Mouse (Mus musculus) forebrain, embryonic 10.5 days (tissue): ENCODE data around the gene Gadd45g. TPM values are rescaled to one million over a fixed set of nuclear protein-coding genes. Genes with fewer than 3 reads are reported as not detected.
A peak's percentile ranks its signal among the peaks of the same experiment; 100 is the strongest.

Source experiments
- DNase-seq: peaks from one replicate; pipeline ENCODE4 v3.0.0-alpha.2; 2017; ENCODE audit warnings: low spot score; ENCODE audit errors: extremely low spot score
- H3K27ac ChIP-seq: fragments of 300-500 bp; sonication (generic); 2 replicates; pipeline ENCODE4 v1.5.1; 2016; ENCODE audit warnings: mild to moderate bottlenecking
- H3K27me3 ChIP-seq: fragments of 300-500 bp; sonication (generic); 2 replicates; pipeline ENCODE4 v1.6.1; 2016; ENCODE audit warnings: mild to moderate bottlenecking; ENCODE audit not compliant: poor library complexity, severe bottlenecking
- H3K36me3 ChIP-seq: fragments of 300-500 bp; sonication (generic); replicated peaks from 2 replicates; pipeline ENCODE4 v1.6.1; 2016; ENCODE audit warnings: mild to moderate bottlenecking, moderate library complexity
- H3K4me1 ChIP-seq: fragments of 300-500 bp; sonication (generic); 2 replicates; pipeline ENCODE4 v1.6.1; 2016
- H3K4me3 ChIP-seq: fragments of 300-500 bp; sonication (generic); 2 replicates; pipeline ENCODE4 v1.5.1; 2016; ENCODE audit warnings: mild to moderate bottlenecking, moderate library complexity
- H3K9me3 ChIP-seq: fragments of 300-500 bp; sonication (generic); 2 replicates; pipeline ENCODE4 v1.6.1; 2016; ENCODE audit warnings: mild to moderate bottlenecking, moderate library complexity
- WGBS: fragments of 180-500 bp; shearing (Covaris S2); methylation state at CpG from one replicate; pipeline ENCODE4 v1.1.7; 2016; 5-methylcytosine and 5-hydroxymethylcytosine counted together
- polyA plus RNA-seq: library from polyadenylated mRNA; unstranded; fragments of >200 nt; fragmentation: Nextera tagmentation; extraction: Ambion mirVana; gene quantifications from 2 replicates; pipeline ENCODE4 v1.2.1, GENCODE M21; 2016

Gene Gadd45g
- polyA plus RNA-seq, 1 experiment from 2014 or later, result 102 TPM

DNA sequence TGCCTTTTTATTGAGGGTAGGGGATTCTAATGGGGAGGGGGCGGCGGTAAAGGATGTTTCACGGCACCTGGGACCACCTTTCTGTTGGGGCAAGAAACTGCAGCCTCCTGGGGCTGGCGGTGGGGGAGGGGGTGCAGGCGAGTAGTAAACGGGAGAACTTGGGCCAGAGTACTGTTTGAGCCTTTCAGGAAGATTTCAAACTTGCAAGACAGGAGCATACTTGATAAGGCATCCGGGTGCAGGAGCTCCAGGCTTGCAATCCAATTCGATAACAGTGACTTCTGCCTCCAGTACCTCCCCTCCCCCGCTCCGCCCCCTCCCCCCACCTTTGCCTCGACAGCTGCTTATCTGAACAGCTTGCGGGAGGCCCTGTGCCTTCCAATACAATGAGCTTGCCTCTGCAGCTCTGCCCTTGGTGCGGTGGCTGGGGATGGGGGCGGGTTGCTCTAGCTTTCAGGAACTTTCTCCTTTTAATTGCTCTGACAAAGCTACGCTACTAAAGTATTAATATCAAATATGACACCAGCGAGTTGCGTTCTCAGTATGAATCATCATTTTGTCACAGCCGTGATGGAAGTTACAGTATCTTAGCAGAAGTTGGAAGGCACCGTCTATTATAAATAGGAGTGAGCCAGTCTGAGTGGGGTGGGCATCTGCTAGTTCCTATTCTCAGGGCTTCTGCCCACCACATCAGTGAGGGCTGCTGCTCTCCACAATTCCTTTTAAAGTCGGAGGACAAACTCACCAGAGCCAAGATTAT, 2.2 kb downstream of the Gadd45g start:
- peak; percentile 73 for DNase-seq
- H3K27ac ChIP-seq, result peak overlapping the region; percentile 89
- H3K27me3 ChIP-seq, result peaks cover 88% of the 10 kb centered on the region
- H3K36me3 ChIP-seq, result peaks cover 5% of the 10 kb centered on the region; the same call in 1 of the 2 replicates
- no peaks in the 10 kb centered on the region for H3K9me3 ChIP-seq
- peaks cover 93% of the 10 kb centered on the region for H3K4me1 ChIP-seq
- WGBS, result 1% methylated on average over 20 of the region's 20 CpGs
- peak overlapping the region; percentile 62 for H3K4me3 ChIP-seq

DNA sequence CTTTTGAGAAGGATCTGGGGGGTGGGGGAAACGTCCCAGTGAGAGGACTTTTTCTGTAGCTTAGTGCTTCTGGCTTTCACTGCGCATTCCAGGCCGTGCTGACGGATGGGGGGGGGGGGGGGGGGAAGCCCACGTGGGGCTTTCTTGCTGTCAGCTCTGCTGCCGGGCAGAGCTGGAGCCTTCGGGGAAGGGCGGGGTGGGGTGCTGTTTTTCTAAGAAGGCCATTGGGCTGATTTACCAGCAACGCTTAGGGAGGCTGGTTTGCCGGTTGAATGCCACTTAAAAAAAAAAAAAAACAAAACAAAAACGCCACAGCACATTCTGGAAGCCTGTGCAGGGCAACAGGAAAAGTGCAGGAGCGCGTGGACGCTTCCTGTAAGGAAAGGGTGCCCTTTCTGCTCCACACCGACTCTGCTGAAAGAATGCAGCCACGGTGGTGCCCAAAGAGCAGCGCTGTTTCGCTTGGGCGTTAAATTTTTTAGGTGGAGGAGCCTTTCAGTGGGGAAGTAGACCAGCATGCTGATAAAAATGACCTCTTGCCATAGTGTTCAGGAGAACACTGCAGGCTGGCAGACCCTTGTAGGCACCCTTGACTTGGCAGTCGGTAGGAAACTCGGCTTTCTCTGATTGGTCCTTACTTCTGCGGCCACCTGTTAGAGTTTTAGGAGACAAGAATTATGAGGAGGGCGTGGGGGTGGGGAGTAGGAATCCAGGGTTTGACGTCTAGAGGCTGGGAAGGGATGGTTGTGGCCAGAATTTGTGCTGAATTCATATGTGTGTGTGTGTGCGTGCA, 3.0 kb downstream of the Gadd45g start:
- peaks cover 88% of the 10 kb centered on the region for H3K27me3 ChIP-seq
- no peaks in the 10 kb centered on the region for H3K9me3 ChIP-seq
- H3K36me3 ChIP-seq, result peaks cover 5% of the 10 kb centered on the region; the same call in 1 of the 2 replicates
- H3K27ac ChIP-seq, result peak overlapping the region; percentile 89
- DNase-seq, result peak; percentile 68
- 5% methylated on average over 23 of the region's 25 CpGs for WGBS
- H3K4me1 ChIP-seq, result peaks cover 89% of the 10 kb centered on the region
- H3K4me3 ChIP-seq, result peak overlapping the region; percentile 62

DNA sequence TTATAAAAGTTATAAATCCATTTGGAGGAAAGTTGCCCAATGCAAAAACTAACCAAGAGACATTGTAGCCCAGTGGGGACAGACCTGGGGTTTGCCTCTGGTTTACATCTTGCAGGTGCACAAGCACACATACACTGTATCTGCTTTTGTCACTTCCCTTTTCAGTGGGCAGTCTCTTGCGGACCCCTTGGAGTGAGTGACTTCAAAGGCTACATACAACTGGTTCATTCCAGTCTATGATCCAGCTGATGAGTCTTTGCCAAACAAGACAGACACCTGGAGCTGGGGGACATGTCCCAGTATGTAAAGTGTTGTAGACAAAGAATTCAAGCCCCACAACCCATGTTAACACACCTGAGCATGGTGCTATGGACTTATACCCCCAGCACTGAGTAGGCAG, 4.1 kb downstream of the Gadd45g start:
- WGBS, result 67% methylated on average over 1 of the region's 1 CpGs
- Histone ChIP-seq H3K9me3 (no peaks in the 10 kb centered on the region), H3K4me1 (peaks cover 78% of the 10 kb centered on the region), H3K27ac (no peak overlapping the region), H3K36me3 (peaks cover 5% of the 10 kb centered on the region; the same call in 1 of the 2 replicates), H3K27me3 (peaks cover 90% of the 10 kb centered on the region), H3K4me3 (no peak overlapping the region)
- DNase-seq, result no peak

DNA sequence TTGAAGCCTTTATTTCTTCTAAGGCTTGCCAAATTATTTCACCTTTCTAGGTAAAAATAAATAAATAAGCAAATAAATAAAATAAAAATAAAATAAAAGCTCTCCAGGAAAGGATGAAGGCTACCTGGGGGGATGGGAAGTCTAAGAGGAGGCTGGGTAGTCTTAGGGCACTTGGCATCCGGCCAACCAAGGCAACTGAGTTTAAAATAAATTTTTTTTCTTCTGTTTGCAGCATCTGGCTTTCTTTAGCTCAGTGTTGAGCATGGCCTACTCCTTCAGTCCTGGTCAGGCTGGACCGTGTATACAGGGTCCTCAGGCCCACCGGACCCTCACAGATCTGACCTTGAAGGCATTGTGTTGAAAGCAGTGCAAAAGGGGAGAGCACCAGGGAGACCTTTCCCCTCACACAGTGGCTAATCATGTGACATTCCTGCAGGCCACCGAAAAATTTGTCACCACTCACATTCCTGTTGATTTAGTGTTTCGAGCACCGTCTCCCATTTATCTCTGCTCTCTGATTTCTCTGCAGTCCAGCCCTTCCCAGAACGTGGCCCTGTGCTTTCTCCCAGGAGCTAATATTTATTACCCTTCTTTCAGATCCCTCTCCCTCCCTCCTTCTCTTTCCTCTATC, 6.2 kb downstream of the Gadd45g start:
- Histone ChIP-seq H3K36me3 (peaks cover 5% of the 10 kb centered on the region; the same call in 1 of the 2 replicates), H3K27ac (peak overlapping the region; percentile 15; the same call in 1 of the 2 replicates), H3K27me3 (peaks cover 87% of the 10 kb centered on the region), H3K9me3 (no peaks in the 10 kb centered on the region), H3K4me1 (peaks cover 69% of the 10 kb centered on the region), H3K4me3 (no peak overlapping the region)
- DNase-seq, result no peak
- 38% methylated on average over 7 of the region's 7 CpGs for WGBS

DNA sequence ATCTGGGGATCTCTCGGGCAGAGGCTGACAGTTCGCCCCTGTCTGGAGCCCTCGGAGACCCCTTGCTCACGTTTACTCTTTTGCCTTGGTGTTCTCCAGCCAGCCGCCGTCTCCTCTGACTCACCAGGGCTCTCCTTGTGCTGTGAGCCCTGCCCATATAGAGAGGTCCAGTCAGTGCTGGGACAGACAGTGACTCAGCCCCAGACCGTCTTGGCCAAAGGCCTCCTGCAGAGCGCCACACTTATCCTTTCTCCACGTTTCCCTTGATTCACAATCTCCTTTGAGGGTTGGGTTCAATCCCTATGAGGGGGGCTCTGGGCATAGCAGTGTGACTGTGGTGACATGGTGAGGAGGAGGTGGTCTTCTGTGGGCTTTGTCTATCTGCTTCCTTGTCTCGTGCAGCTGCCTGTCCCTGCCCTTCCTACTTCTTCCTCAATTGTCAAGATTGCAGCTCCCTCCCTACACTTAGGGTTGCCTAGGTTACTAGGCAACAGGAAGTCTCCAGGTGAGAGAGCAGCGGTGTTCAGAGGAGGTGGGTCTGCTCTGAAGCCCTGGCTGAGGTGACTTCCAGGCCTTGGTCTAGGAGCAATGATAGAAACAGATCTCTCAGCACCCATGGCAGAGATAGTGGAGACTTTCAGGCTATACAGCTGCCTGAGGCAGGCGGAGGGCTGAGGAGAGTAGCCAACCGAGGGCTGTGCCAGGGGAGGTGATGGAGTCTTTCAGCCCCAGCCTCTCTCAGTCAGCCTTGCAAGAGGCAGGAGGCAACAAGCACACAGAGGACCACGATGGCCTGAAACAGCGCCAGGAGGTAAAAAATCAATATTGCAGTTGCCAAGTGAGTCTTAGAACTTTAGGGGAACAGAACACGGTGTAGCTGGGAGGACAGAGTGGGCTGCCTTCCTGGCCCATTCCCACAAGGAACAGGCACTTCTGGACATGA, 7.1 kb downstream of the Gadd45g start:
- peak overlapping the region; percentile 15 for H3K27ac ChIP-seq
- H3K4me3 ChIP-seq, result no peak overlapping the region
- H3K4me1 ChIP-seq, result peaks cover 64% of the 10 kb centered on the region
- no peak for DNase-seq
- H3K9me3 ChIP-seq, result no peaks in the 10 kb centered on the region
- no peaks in the 10 kb centered on the region for H3K36me3 ChIP-seq
- peaks cover 81% of the 10 kb centered on the region for H3K27me3 ChIP-seq
- whole genome bisulfite sequencing, result 14% methylated on average over 16 of the region's 16 CpGs

DNA sequence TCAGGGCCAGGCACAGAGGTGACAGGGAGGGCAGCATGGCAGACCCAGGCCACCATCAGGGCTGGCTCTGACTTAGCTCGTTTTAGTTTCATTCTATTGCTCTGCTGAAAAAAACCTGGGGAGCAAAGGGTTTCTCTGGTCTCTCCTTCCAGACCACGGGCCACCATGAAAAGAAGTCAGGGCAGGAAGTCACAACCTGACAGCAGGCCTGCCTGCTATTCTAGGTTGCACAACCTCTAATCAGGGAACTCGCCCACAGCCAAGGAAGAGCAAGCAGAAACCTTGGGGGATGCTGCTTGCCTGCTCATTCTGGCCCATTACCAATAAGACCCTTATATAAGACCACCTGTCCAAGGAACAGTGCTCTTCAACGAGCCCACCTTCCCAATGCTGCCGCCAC, 9.1 kb downstream of the Gadd45g start:
- Histone ChIP-seq H3K4me1 (peaks cover 51% of the 10 kb centered on the region), H3K36me3 (no peaks in the 10 kb centered on the region), H3K27me3 (peaks cover 69% of the 10 kb centered on the region), H3K9me3 (no peaks in the 10 kb centered on the region), H3K27ac (no peak overlapping the region), H3K4me3 (no peak overlapping the region)
- no peak for DNase-seq
- 79% methylated on average over 5 of the region's 5 CpGs for WGBS

DNA sequence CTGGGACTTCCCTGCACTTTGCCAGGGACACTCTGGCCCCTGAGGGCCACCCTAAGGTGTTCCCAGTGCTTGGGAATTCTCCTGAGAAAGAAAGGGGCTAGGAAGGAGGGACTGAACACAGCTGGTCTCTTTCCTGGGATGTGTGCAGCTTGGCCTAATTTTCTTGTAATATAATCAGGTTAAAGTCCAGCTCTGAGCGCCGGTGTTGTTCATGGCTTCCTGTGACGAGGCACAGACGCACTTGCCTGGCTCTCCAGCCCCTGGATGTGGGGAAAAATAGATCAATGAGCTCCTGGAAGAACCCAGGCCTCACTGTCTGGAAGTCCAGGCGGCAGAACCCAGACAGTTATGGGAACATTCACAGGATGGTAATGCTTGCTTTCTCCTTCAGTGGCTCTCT, 10.7 kb downstream of the Gadd45g start:
- peaks cover 36% of the 10 kb centered on the region for H3K4me1 ChIP-seq
- 64% methylated on average over 5 of the region's 5 CpGs for WGBS
- H3K36me3 ChIP-seq, result no peaks in the 10 kb centered on the region
- H3K27ac ChIP-seq, result no peak overlapping the region; the same call in 1 of the 2 replicates
- H3K4me3 ChIP-seq, result no peak overlapping the region
- no peaks in the 10 kb centered on the region for H3K9me3 ChIP-seq
- DNase-seq, result no peak
- H3K27me3 ChIP-seq, result peaks cover 53% of the 10 kb centered on the region

DNA sequence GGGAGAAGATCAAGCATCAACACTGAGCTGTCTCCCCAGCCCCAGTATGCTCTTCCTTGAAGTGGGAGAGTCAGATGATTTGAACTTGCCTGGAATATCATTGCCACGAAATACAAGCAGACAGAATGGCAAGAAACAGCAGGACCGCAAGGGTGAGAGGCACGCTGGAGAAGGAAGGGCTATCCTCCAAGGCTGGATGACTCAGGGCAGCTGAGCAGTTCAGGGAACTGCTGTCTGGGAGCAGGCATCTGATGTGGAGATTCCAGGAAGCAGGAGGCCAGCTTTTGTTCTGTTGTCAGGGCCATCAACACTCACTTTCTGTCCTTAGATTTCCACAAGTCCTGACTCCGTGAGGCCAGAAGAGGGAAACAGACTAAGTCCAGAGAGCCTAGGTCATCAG, 12.0 kb downstream of the Gadd45g start:
- 71% methylated on average over 4 of the region's 4 CpGs for WGBS
- no peak for DNase-seq
- Histone ChIP-seq H3K27me3 (peaks cover 43% of the 10 kb centered on the region), H3K9me3 (no peaks in the 10 kb centered on the region), H3K4me1 (peaks cover 22% of the 10 kb centered on the region), H3K27ac (no peak overlapping the region), H3K36me3 (no peaks in the 10 kb centered on the region), H3K4me3 (no peak overlapping the region)

DNA sequence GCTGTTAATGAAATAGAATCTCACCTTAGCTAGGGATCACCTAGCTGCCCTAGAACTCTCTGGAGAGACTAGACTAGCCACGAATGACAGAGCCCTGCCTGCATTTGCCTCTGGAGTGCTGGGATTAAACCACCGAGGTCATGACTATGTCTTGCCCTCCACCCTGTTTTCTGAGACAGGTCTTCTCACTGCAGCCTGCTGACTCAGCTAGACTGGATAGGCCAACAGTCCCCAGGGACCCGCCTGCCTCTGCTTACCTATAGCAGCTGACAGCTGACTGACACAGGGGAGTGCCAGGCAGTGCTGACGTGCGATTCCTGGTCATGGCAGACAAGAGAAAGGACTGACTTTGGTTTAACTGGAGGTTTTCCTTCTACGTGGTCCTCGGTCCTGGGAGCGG, 12.7 kb downstream of the Gadd45g start:
- no peaks in the 10 kb centered on the region for H3K9me3 ChIP-seq
- H3K27ac ChIP-seq, result no peak overlapping the region
- H3K4me1 ChIP-seq, result peaks cover 18% of the 10 kb centered on the region; the same call in 1 of the 2 replicates
- no peak overlapping the region for H3K4me3 ChIP-seq
- H3K27me3 ChIP-seq, result peaks cover 38% of the 10 kb centered on the region
- no peaks in the 10 kb centered on the region for H3K36me3 ChIP-seq
- DNase-seq, result no peak
- WGBS, result 90% methylated on average over 8 of the region's 8 CpGs

DNA sequence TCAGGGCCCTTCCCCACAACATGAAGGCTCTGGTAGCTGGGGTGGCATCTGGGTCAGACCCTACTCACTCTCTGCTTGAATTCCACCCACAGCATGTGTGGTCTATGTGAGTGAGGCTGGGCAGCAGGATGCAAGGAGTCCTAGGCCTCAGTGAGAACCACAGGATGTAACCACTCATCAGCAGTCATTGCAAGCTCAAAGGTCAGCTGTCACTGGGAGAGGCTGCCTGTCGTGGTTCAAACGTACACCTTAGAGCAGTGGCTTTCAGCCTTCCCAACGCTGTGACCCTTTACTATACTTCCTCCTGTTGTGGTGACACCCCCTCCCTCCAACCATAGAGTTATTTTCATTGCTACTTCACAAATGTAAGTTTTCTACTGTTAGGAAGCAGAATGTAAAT, 13.3 kb downstream of the Gadd45g start:
- Histone ChIP-seq H3K27ac (no peak overlapping the region), H3K27me3 (peaks cover 31% of the 10 kb centered on the region), H3K4me3 (no peak overlapping the region), H3K36me3 (no peaks in the 10 kb centered on the region), H3K9me3 (no peaks in the 10 kb centered on the region), H3K4me1 (peaks cover 18% of the 10 kb centered on the region; the same call in 1 of the 2 replicates)
- 76% methylated on average over 3 of the region's 3 CpGs for WGBS
- no peak for DNase-seq

DNA sequence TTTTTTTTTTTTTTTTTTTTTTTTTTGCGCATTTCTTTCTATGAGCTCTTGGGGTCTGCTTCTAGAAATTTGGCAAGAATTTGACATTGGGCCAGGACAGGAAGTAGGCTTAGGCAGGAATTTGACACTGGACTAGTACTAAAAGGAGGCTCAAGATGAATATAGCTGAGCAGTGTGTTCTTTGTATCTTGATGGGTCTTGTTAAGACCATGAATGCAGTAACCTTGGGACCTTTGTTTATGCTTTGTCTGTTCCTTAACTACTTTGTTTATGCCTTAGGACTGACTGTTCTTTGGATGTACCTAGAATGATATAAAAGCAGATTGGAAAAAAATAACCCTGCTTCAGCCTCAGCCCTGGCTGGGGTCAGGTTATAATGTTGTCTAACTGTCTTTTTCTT, 16.3 kb downstream of the Gadd45g start:
- Histone ChIP-seq H3K4me1 (peaks cover 19% of the 10 kb centered on the region), H3K27me3 (peaks cover 27% of the 10 kb centered on the region), H3K4me3 (no peak overlapping the region), H3K27ac (no peak overlapping the region), H3K36me3 (no peaks in the 10 kb centered on the region), H3K9me3 (no peaks in the 10 kb centered on the region)
- WGBS, result 84% methylated on average over 1 of the region's 1 CpGs
- no peak for DNase-seq

DNA sequence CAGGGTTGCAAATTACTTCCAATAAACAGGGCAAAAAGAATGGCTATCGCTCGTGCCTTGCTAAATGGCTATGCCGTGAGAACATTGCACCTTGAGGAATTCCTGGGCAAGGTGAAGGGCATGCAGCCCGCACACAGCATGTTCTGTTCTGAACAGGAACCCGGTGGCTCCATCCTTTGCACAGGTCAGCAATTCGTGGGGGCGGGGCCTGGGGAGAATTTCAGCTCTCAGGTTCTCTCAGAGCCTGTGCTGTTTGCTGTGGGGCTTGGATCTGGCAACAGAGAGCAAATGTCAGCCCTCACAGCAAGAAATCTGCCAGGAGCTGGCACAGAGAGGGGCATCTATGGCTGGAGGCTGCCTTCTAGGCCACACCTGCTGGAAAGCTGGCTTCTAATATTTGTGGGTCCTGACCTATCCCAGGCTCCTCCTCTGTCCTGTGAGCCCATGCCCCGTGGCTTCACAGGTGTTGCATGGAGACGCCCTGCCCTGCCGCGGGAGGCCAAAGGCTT, 19.7 kb downstream of the Gadd45g start:
- Histone ChIP-seq H3K4me3 (no peak overlapping the region), H3K27ac (no peak overlapping the region), H3K36me3 (no peaks in the 10 kb centered on the region), H3K9me3 (no peaks in the 10 kb centered on the region), H3K27me3 (peaks cover 20% of the 10 kb centered on the region), H3K4me1 (peaks cover 15% of the 10 kb centered on the region)
- WGBS, result 73% methylated on average over 11 of the region's 11 CpGs
- DNase-seq, result no peak
